Mouse (Mus musculus) NIH3T3 (cell line): Measurements from ENCODE around the gene Olfr554.
"Not testable (repeated sequence)": the region's sequence is repeated elsewhere in the genome, so short reads cannot be mapped to it uniquely, and the experiment has no call there.

Source experiments
- DNase-seq: peaks from one replicate; pipeline ENCODE4 v3.0.0-alpha.2; 2012; ENCODE audit warnings: low read depth

Olfr554 gene

GRCm38 (mm10) chr7:102638132-102638531 is at the start of gene Olfr554:
Olfr554 (plus strand) TSS chr7:102638432.
- no peak for DNase-seq

DNA sequence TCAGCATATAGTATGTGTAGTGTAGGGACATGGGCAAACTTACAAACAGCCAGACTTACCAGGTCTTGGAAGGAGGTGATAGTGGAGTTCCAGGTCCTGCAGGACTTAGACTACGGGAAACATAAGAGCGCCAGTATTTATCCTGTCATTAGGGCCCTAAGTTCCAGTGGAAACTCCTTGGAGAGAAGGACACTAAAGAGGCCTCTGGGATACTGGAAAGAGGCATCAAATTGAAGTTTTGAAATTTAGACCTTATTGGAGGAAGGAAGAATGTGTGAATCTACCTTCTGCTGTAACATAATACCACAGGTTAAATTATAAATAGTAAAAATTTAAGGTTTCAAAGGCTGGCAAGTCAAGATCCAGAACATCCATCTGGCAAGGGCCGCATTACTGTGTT is 46.4 kb upstream of the Olfr554 start, which contains the start of gene Olfr551:
TSS of gene Olfr551 (minus strand) at position 101 of the 400 bp plus-strand sequence.
- DNase-seq = no peak

DNA sequence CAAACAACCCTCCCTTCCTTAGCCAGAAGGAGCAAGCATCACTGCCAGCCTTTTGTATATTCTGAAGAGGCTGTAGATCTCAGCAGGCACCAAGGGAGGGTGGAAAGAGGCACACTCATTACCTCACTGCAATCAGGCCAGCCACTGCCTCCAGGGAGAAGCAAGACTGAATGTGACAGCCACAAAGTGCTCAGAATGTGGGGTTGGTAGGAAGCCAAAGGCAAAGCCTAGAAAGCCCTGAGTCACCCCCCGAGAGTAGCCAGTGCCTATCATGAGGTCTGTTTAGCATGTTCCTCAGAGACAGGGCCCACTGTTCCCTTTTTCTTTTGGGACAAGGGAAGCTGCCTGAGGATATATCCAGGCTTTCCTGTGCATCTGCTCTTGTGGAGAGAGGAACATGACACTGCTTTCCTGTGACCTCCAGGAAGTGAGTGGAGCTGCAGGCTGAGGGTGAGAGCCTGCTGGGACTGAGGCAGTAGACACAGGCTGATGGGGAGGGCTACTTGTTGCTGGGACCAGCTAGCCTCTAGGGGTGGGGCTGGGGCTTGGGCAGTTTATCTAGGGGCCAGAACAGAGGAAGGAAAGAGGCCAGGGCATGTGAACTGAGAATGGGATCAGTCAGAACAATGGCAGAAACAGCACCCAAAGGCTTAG is 40.7 kb upstream of the Olfr554 start, which contains the start of gene Olfr552:
TSS of gene Olfr552 (plus strand) at position 393 of the 654 bp plus-strand sequence.
- no peak for DNase-seq

GRCm38 (mm10) chr7:102618118-102618517 is 20.1 kb upstream of the Olfr554 start, which contains the start of gene Olfr553:
Olfr553 (minus strand) TSS chr7:102618218.
- DNase-seq = no peak

GRCm38 (mm10) chr7:102619608-102620007 is 18.6 kb upstream of the Olfr554 start:
- DNase-seq = no peak

DNA sequence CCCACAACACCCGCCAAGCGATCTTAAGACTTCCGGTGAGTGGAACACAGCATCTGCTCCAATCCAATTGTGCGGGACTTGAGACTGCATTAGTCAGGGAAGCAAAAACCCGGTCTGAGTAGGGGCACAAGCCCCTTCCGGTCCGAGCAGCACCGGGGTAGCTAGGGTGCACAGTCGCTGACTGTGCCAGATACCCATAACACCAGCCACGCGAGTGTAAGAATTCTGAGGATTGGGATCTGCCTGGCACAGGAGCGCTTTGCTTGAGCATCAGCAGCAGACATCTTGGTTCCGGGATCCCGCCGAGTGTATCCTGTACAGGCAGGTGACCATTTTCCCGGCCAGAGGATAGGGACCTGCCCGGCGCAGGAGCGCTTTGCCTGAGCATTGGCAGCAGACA is 17.9 kb upstream of the Olfr554 start:
- DNase-seq = not testable (repeated sequence)

DNA sequence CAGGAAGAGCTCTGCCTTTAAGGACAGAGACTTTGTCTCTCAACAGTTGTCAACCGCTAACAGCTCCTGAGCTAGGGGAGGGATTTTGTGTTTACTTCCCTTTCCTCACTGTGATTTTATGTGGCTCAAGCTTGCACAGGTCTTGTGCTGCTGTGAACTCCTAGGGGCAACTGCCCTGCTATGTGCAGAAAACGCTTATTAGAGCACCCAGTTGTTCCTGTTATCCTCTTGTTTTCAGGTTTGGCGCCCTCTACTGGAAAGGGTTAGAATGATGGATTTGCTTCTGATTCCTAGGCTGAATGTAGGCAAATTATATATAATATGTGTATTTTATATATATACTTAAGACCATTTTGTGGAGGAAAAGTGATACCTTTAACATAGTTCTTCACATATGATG is 1.6 kb upstream of the Olfr554 start:
- DNase-seq = peak; percentile 70

DNA sequence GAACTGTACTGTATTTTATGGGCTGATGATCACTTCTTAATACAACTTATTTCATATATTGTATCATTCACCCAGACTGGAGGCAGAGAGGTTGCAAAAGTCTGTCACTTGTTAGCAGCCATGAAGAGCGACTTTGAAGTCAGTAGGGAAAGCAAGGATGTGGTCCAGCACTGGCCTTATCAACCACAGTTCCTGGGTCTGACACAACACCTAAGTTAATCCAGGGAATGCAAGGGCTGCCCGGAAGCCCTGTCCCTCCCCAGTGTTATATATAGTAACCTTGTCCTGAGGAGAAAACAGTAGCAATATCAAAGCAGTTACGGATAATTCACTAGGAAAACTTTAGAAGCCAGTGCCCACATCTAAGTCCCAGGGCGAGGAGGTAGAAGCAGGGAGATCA is 6.7 kb downstream of the Olfr554 start:
- DNase-seq = not testable (repeated sequence)

DNA sequence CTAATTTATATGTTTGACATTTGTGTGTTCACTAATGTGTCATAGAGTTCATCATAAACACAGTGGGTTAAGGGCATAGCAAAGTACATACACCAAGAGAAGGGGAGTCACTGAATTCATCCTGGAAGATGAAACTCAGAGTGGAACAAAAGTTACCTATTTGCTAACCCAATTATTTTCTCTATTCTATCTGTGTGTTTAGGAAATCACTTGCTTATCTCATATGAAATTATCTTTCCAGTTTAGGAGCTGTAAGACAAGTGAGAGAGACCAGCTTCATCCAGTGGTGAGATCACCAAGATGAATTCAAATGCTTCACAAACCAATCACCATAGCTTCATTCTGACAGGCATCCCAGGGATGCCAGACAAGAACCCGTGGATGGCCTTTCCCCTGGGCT is 20.3 kb downstream of the Olfr554 start, which contains the start of gene Olfr555:
TSS of gene Olfr555 (plus strand) at position 301 of the 400 bp plus-strand sequence.
- DNase-seq = no peak

GRCm38 (mm10) chr7:102664599-102664998 is 26.4 kb downstream of the Olfr554 start, which contains the start of gene Olfr556:
Olfr556 (plus strand) TSS chr7:102664899.
- DNase-seq = no peak

GRCm38 (mm10) chr7:102665378-102665777 is 27.1 kb downstream of the Olfr554 start:
- DNase-seq = peak; percentile 53

- no peak for DNase-seq
Measured at GRCm38 (mm10) chr7:102676225-102676624, 38.0 kb downstream of the Olfr554 start.

GRCm38 (mm10) chr7:102681916-102682315 is 43.7 kb downstream of the Olfr554 start:
- peak; percentile 64 for DNase-seq

- peak; percentile 87 for DNase-seq
Measured at GRCm38 (mm10) chr7:102686944-102687501, 48.8 kb downstream of the Olfr554 start, which contains the start of gene Trim68. Trim68 (minus strand) TSS chr7:102687327.
